Mouse (Mus musculus) spleen, embryonic (tissue): Measurements from ENCODE around the gene Faiml.

Experiments used
- CTCF ChIA-PET: fragments of 350-600 bp; sonication (Branson Sonifier 250); formaldehyde crosslinking; loops from one replicate; lab custom pipeline; 2022; lab: Charles Lee

Gene Faiml

DNA sequence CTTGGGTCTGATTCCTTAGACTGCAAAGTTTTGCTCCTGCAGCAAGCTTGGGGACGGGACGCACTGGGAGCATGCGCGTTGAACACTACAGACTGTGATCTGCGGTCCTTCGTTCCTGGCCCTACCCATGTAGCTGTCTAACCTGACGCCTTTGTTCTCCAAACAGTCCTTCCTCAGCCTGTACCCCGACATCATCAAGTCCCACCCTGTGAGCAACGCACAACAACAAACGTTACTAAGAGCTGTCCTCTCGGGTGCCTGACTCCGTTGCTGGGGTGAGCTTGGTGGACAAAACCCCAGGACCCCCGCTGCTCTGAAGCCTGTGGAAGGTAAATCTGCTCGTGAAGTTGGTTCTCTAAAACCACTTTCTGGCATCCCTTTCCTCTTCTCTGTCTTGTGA is at the start of gene Faiml:
TSS of gene Faiml (minus strand) at position 101 of the 400 bp plus-strand sequence.
- CTCF ChIA-PET: no interaction called here

DNA sequence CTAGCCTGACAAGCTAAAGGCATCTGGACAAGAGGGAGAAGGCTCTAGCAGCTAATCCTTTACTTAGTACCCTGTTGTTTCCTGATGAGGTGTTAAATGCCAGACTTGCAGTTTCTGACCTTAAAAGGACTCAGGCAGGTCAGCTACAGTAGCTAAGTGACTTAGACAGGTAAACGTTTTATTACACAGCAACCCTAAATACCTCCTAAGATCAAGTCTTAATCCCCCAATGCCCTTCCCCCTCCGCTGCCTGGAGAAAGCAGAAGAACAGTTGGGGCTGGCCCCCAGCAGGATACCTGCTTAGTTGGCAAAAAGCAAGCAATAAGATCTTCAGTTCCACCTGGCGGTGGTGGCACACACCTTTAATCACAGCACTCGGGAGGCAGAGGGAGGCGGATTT is 21.9 kb upstream of the Faiml start:
- CTCF ChIA-PET: no interaction called here

- CTCF ChIA-PET: no interaction called here
Measured at GRCm38 (mm10) chr9:99256821-99257220, 19.8 kb upstream of the Faiml start.

- CTCF ChIA-PET: no interaction called here
Measured at GRCm38 (mm10) chr9:99256206-99256605, 19.2 kb upstream of the Faiml start.

- CTCF ChIA-PET: no interaction called here
Measured at GRCm38 (mm10) chr9:99253861-99254260, 16.8 kb upstream of the Faiml start.

- CTCF ChIA-PET: no interaction called here
Measured at GRCm38 (mm10) chr9:99248906-99249305, 11.9 kb upstream of the Faiml start.

GRCm38 (mm10) chr9:99248304-99248703 is 11.3 kb upstream of the Faiml start:
- CTCF ChIA-PET: no interaction called here

- CTCF ChIA-PET: no interaction called here
Measured at GRCm38 (mm10) chr9:99243895-99244293, 6.9 kb upstream of the Faiml start.

DNA sequence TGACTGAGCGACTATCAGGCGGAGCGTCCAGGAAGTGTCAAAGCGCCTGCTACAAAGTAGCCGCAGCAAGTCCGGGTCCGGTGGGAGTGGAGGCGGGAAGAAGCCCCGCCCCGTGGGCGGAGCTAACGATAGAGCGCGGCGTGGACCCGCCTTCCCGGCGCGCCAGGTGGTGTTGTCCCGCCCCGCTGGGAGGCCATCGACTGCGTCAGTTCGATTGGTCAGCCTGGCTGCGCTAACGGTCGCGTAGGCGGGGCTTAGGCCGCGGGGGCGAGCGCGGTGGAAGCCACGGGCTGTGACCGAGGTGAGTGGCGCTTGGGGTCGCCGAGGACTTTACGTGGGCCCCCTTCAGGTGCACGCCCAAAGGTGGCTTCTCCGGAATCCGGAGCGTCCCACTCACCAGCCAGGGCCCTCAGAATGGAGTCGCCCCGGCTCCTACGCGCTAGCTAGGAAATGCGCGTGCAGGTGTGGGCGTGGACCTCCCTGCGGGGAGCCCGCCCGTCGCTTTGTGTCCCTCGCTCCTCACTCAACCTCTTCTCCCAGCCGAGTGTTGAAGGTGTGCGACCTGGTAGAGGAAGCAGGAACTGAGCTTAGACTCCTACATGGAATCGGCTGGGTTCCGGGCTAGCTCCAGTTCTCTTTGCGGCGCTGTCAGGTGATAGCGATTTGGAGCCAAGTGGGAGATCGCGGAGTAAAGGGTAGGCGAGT is 6.3 kb upstream of the Faiml start, which contains the start of gene Cep70:
TSS of gene Cep70 (plus strand) at position 178 of the 705 bp plus-strand sequence.
- CTCF ChIA-PET: interaction anchor here (1.1 kb wide), 1 partner anchor 12 kb away, joined by 4 read pairs; no protein-coding TSS in a partner anchor

DNA sequence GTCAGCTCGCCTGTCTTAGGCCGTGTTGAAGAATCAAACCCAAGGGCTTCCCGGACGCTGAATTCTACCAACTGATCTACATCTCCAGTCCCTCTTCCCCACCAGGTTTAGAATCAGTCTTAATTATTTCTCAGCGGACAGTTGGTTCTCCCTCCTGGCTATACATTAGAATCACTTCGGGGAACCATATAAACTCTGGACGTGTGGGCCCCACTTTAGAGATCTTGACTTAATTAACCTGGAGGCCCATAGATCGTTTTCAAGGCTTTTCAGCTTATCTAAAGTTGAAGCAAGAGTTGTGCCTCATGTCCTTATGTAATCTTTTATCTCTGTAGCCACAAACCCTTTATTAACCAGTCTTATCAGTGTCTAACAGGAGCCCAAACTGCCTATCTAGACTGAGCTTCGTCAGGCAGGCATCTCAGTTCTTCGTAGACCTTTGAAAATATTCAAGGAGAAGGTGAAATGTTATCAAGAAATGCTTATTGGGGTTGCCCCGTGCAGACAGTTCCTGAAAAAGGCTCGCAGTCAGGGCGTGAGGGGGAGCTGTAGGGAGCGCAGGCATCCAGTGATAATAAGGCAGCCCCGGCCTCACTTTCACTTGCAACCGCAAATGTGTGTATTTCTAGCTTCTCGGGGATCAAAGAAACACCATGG is 5.6 kb upstream of the Faiml start:
- CTCF ChIA-PET: interaction anchor here (0.5 to 1.1 kb wide), 2 partner anchors 11 to 222 kb away, joined by 3 to 4 read pairs; no protein-coding TSS in a partner anchor

- CTCF ChIA-PET: interaction anchor here (1.1 kb wide), 1 partner anchor 11 kb away, joined by 4 read pairs; no protein-coding TSS in a partner anchor
Measured at GRCm38 (mm10) chr9:99242035-99242434, 5.0 kb upstream of the Faiml start.

GRCm38 (mm10) chr9:99240571-99240970 is 3.5 kb upstream of the Faiml start:
- CTCF ChIA-PET: no interaction called here

GRCm38 (mm10) chr9:99239256-99239655 is 2.2 kb upstream of the Faiml start:
- CTCF ChIA-PET: interaction anchor here (0.8 kb wide), 1 partner anchor 1496 kb away, joined by 3 read pairs; no protein-coding TSS in a partner anchor

GRCm38 (mm10) chr9:99238276-99238675 is 1.2 kb upstream of the Faiml start:
- CTCF ChIA-PET: no interaction called here

DNA sequence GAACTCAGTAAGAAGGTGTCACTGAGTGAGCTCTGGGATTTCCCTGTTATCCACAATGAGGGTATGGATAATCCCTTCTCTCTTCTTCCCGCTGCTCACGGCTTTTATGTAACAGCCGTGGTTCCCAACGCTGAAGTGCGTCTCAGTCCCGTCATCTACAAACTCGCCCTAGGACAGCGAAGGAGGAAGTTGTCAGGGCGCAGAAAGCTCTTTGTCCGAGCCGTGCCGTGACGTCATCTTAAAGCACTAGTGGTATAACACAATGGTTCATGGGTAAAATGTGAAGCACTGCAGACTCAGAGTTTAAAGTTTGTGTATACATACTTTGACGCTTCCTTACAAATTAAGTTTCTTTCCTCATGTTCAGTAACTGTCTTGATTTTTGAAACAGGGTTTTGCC is 7.6 kb downstream of the Faiml start:
- CTCF ChIA-PET: no interaction called here

GRCm38 (mm10) chr9:99224583-99224982 is 12.5 kb downstream of the Faiml start:
- CTCF ChIA-PET: no interaction called here

- CTCF ChIA-PET: no interaction called here
Measured at GRCm38 (mm10) chr9:99221636-99222035, 15.4 kb downstream of the Faiml start.

- CTCF ChIA-PET: interaction anchor here (0.6 kb wide), 1 partner anchor 104 kb away, joined by 3 read pairs; no protein-coding TSS in a partner anchor
Measured at GRCm38 (mm10) chr9:99217999-99218719, 18.9 kb downstream of the Faiml start.

- CTCF ChIA-PET: no interaction called here
Measured at GRCm38 (mm10) chr9:99216182-99216581, 20.9 kb downstream of the Faiml start.

GRCm38 (mm10) chr9:99212643-99213042 is 24.4 kb downstream of the Faiml start:
- CTCF ChIA-PET: no interaction called here

DNA sequence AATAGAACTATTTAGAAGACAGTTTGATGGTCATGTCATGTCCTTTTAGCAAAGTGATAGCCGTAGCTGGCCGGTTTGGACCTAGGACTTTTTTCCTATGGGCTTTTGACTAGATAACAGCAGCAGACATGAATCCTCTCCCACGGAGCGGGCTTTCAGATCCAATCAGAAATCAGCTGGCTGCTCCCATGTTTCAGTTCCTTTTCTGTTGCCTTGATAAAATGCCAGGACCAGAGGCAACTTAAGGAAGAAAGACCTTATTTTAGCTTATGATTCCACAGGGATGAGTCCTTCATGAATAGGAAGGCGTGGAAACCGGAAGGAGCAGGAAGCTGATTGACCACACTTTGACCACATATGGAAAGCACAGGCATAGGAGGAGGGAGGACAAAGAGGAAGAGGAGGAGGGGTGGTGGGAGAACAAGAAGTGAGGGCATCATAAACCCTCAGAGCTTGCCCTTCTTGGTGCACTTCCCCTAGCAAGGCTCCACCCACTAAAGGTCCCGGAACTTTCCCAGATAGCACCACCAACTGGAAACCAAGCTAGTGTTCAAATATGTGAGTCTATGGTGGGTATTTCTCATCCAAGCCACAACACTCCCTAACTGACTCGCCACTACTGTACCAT is 53.9 kb downstream of the Faiml start:
- CTCF ChIA-PET: no interaction called here

- CTCF ChIA-PET: no interaction called here
Measured at GRCm38 (mm10) chr9:99182121-99182520, 54.9 kb downstream of the Faiml start.
